Mouse (Mus musculus): ENCODE data around the gene Gm20388. TPM values are rescaled to one million over a fixed set of nuclear protein-coding genes. Genes with fewer than 3 reads are reported as not detected.

Gm20388 gene
- polyA plus RNA-seq, 1 experiment from 2014 or later = 7.4 TPM

- Histone ChIP-seq H3K4me3 (replicated peaks; ENCODE audit: low read length) (no peak overlapping the region), H3K9ac (ENCODE audit: low read length) (no peak overlapping the region), H3K9me3 (replicated peaks; ENCODE audit: control insufficient read depth, low read length) (peaks cover 2% of the 10 kb centered on the region; the same call in 1 of the 2 replicates), H3K4me1 (ENCODE audit: control insufficient read depth, insufficient read depth, low read length) (no peaks in the 10 kb centered on the region; the same call in 1 of the 2 replicates), H3K27me3 (ENCODE audit: control insufficient read depth, insufficient read depth, low read length) (peaks cover 66% of the 10 kb centered on the region), H3K27ac (ENCODE audit: low read length) (no peak overlapping the region), H3K4me2 (ENCODE audit: low read depth, low read length) (no peak overlapping the region), H3K36me3 (ENCODE audit: control insufficient read depth, insufficient read depth, low read length) (no peaks in the 10 kb centered on the region)
- 60% methylated on average over 4 of the region's 4 CpGs for WGBS
- no peak for ATAC-seq (ENCODE audit: insufficient read depth, low FRiP score)
Observed at GRCm38 (mm10) chr8:121732334-121732665, 1821.7 kb downstream of the Gm20388 start.

DNA sequence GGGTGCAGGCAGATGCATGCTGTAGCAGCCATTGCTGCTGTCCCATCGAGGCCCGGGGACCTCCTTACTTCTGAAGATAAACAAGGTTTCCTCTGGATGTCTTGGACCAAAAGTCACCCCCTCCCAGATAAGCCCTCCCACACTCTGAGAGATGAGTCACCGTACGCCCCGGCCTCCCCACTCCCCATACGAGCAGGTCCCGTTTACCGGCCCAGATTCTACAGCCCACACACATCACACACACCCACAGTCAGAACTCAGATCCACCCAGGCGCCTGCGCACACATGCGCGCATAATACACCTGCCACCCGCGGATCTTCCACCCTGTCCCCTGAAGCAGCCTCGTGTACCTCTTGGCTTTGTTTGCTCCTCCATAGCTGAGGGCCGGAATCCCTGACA is 1823.6 kb downstream of the Gm20388 start:
- Histone ChIP-seq H3K9ac (ENCODE audit: low read length) (no peak overlapping the region), H3K27me3 (ENCODE audit: control insufficient read depth, insufficient read depth, low read length) (peaks cover 47% of the 10 kb centered on the region), H3K4me1 (ENCODE audit: control insufficient read depth, insufficient read depth, low read length) (no peaks in the 10 kb centered on the region; the same call in 1 of the 2 replicates), H3K4me2 (ENCODE audit: low read depth, low read length) (no peak overlapping the region), H3K4me3 (replicated peaks; ENCODE audit: low read length) (no peak overlapping the region), H3K27ac (ENCODE audit: low read length) (no peak overlapping the region), H3K9me3 (replicated peaks; ENCODE audit: control insufficient read depth, low read length) (no peaks in the 10 kb centered on the region), H3K36me3 (ENCODE audit: control insufficient read depth, insufficient read depth, low read length) (no peaks in the 10 kb centered on the region)
- 78% methylated on average over 16 of the region's 16 CpGs for WGBS
- no peak for ATAC-seq (ENCODE audit: insufficient read depth, low FRiP score)

- no peaks in the 10 kb centered on the region for H3K4me1 ChIP-seq (ENCODE audit: control insufficient read depth, insufficient read depth, low read length)
- H3K36me3 ChIP-seq (ENCODE audit: control insufficient read depth, insufficient read depth, low read length) = no peaks in the 10 kb centered on the region
- ATAC-seq (ENCODE audit: insufficient read depth, low FRiP score) = no peak
- no peak overlapping the region for H3K4me3 ChIP-seq (replicated peaks; ENCODE audit: low read length)
- no peak overlapping the region for H3K4me2 ChIP-seq (ENCODE audit: low read depth, low read length)
- H3K9me3 ChIP-seq (replicated peaks; ENCODE audit: control insufficient read depth, low read length) = no peaks in the 10 kb centered on the region
- H3K9ac ChIP-seq (ENCODE audit: low read length) = no peak overlapping the region
- H3K27ac ChIP-seq (ENCODE audit: low read length) = no peak overlapping the region
- 12% methylated on average over 7 of the region's 7 CpGs for WGBS
- H3K27me3 ChIP-seq (ENCODE audit: control insufficient read depth, insufficient read depth, low read length) = peaks cover 27% of the 10 kb centered on the region
Observed at GRCm38 (mm10) chr8:121736236-121736635, 1825.6 kb downstream of the Gm20388 start.

DNA sequence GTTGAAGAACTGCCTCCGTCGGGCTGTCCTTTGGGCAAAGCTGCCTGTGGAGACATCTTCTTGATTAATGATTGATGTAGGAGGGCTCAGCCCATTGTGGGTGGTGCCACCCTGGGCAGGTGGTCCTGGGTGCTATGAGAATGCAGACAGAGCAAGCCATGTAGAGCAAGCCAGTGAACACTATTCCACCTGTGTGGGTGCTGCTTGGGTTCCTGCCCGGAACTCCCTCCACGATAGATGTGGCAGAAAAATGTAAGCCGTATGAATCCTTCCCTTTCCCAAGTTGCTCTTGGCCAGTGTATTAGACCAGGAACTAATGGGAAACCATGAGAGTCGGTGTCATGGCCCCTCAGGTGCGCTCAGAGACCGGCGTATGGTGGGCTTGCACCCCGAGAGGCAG is 1830.1 kb downstream of the Gm20388 start:
- no peak overlapping the region for H3K4me3 ChIP-seq (replicated peaks; ENCODE audit: low read length)
- no peak overlapping the region for H3K4me2 ChIP-seq (ENCODE audit: low read depth, low read length)
- H3K9ac ChIP-seq (ENCODE audit: low read length) = no peak overlapping the region
- no peaks in the 10 kb centered on the region for H3K4me1 ChIP-seq (ENCODE audit: control insufficient read depth, insufficient read depth, low read length)
- ATAC-seq (ENCODE audit: insufficient read depth, low FRiP score) = no peak
- H3K27me3 ChIP-seq (ENCODE audit: control insufficient read depth, insufficient read depth, low read length) = no peaks in the 10 kb centered on the region; the same call in 1 of the 2 replicates
- no peaks in the 10 kb centered on the region for H3K9me3 ChIP-seq (replicated peaks; ENCODE audit: control insufficient read depth, low read length)
- 82% methylated on average over 10 of the region's 10 CpGs for WGBS
- no peaks in the 10 kb centered on the region for H3K36me3 ChIP-seq (ENCODE audit: control insufficient read depth, insufficient read depth, low read length)
- H3K27ac ChIP-seq (ENCODE audit: low read length) = no peak overlapping the region

GRCm38 (mm10) chr8:121749501-121749900 is 1838.9 kb downstream of the Gm20388 start:
- Histone ChIP-seq H3K9me3 (replicated peaks; ENCODE audit: control insufficient read depth, low read length) (peaks cover 6% of the 10 kb centered on the region), H3K27me3 (ENCODE audit: control insufficient read depth, insufficient read depth, low read length) (peaks cover 3% of the 10 kb centered on the region; the same call in 1 of the 2 replicates), H3K36me3 (ENCODE audit: control insufficient read depth, insufficient read depth, low read length) (no peaks in the 10 kb centered on the region), H3K4me1 (ENCODE audit: control insufficient read depth, insufficient read depth, low read length) (no peaks in the 10 kb centered on the region), H3K27ac (ENCODE audit: low read length) (no peak overlapping the region), H3K4me3 (replicated peaks; ENCODE audit: low read length) (no peak overlapping the region), H3K9ac (ENCODE audit: low read length) (no peak overlapping the region), H3K4me2 (ENCODE audit: low read depth, low read length) (no peak overlapping the region)
- ATAC-seq (ENCODE audit: insufficient read depth, low FRiP score) = no peak
- WGBS = 82% methylated on average over 9 of the region's 9 CpGs

GRCm38 (mm10) chr8:121750512-121750911 is 1839.9 kb downstream of the Gm20388 start:
- Histone ChIP-seq H3K27me3 (ENCODE audit: control insufficient read depth, insufficient read depth, low read length) (peaks cover 3% of the 10 kb centered on the region; the same call in 1 of the 2 replicates), H3K9me3 (replicated peaks; ENCODE audit: control insufficient read depth, low read length) (peaks cover 6% of the 10 kb centered on the region), H3K4me1 (ENCODE audit: control insufficient read depth, insufficient read depth, low read length) (no peaks in the 10 kb centered on the region), H3K4me2 (ENCODE audit: low read depth, low read length) (no peak overlapping the region), H3K9ac (ENCODE audit: low read length) (no peak overlapping the region), H3K36me3 (ENCODE audit: control insufficient read depth, insufficient read depth, low read length) (no peaks in the 10 kb centered on the region), H3K27ac (ENCODE audit: low read length) (no peak overlapping the region), H3K4me3 (replicated peaks; ENCODE audit: low read length) (no peak overlapping the region)
- ATAC-seq (ENCODE audit: insufficient read depth, low FRiP score) = no peak
- 27% methylated on average over 3 of the region's 3 CpGs for WGBS

- H3K4me2 ChIP-seq (ENCODE audit: low read depth, low read length) = no peak overlapping the region
- 24% methylated on average over 3 of the region's 3 CpGs for WGBS
- no peak overlapping the region for H3K4me3 ChIP-seq (replicated peaks; ENCODE audit: low read length)
- no peaks in the 10 kb centered on the region for H3K4me1 ChIP-seq (ENCODE audit: control insufficient read depth, insufficient read depth, low read length)
- ATAC-seq (ENCODE audit: insufficient read depth, low FRiP score) = no peak
- H3K27ac ChIP-seq (ENCODE audit: low read length) = no peak overlapping the region
- peaks cover 6% of the 10 kb centered on the region for H3K9me3 ChIP-seq (replicated peaks; ENCODE audit: control insufficient read depth, low read length)
- peaks cover 3% of the 10 kb centered on the region; the same call in 1 of the 2 replicates for H3K27me3 ChIP-seq (ENCODE audit: control insufficient read depth, insufficient read depth, low read length)
- H3K36me3 ChIP-seq (ENCODE audit: control insufficient read depth, insufficient read depth, low read length) = no peaks in the 10 kb centered on the region
- no peak overlapping the region for H3K9ac ChIP-seq (ENCODE audit: low read length)
Observed at GRCm38 (mm10) chr8:121751407-121751806, 1840.8 kb downstream of the Gm20388 start.

DNA sequence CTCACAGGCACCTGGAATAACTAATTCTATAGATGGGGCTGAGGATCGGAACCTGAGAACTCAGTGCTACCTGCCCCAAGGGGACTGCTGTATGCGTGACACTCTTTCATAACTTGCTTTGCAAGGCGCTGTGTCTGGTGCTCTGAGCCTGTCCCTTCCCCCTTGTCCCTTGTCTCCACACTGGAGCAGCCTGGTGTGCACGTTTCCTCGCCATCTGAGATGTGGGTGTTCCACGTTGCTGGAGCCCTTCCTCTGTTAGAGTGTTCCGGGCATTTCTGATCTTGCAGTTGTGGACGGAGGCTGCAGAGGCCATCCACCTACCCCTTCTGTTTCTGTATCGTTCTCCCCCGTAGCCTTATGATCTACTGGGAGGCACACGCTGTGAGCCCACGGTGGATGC is 1847.8 kb downstream of the Gm20388 start:
- 67% methylated on average over 12 of the region's 12 CpGs for WGBS
- no peak overlapping the region for H3K9ac ChIP-seq (ENCODE audit: low read length)

DNA sequence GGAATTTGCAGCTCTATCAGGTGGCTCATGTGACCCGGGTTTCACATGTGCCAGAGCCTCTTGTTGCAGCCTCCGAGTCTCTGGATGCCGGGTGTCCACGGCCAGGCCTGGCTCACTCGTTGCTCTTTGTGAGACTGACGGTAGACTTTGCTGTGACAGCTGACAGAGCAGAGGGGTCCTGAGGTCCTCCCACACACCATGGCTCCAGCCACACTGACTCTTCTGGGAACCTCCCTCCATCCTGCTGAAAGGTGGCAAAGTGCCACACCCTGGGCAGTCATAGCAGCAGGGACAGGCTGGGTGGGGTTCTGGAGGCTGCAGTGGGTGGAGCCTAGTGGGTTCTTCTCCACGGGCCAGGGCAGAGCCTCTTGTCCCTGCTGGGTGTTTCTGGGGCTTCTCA is 1849.8 kb downstream of the Gm20388 start:
- Histone ChIP-seq H3K4me3 (replicated peaks; ENCODE audit: low read length) (no peak overlapping the region), H3K4me2 (ENCODE audit: low read depth, low read length) (no peak overlapping the region), H3K36me3 (ENCODE audit: control insufficient read depth, insufficient read depth, low read length) (no peaks in the 10 kb centered on the region), H3K27ac (ENCODE audit: low read length) (no peak overlapping the region), H3K4me1 (ENCODE audit: control insufficient read depth, insufficient read depth, low read length) (no peaks in the 10 kb centered on the region), H3K9me3 (replicated peaks; ENCODE audit: control insufficient read depth, low read length) (no peaks in the 10 kb centered on the region), H3K9ac (ENCODE audit: low read length) (no peak overlapping the region), H3K27me3 (ENCODE audit: control insufficient read depth, insufficient read depth, low read length) (no peaks in the 10 kb centered on the region)
- no peak for ATAC-seq (ENCODE audit: insufficient read depth, low FRiP score)
- 59% methylated on average over 7 of the region's 7 CpGs for WGBS

More for the DNA sequence above, 1847.8 kb downstream of the Gm20388 start:
- H3K27ac ChIP-seq (ENCODE audit: low read length) = no peak overlapping the region
- H3K4me2 ChIP-seq (ENCODE audit: low read depth, low read length) = no peak overlapping the region
- no peak for ATAC-seq (ENCODE audit: insufficient read depth, low FRiP score)
- H3K9me3 ChIP-seq (replicated peaks; ENCODE audit: control insufficient read depth, low read length) = no peaks in the 10 kb centered on the region
- H3K4me3 ChIP-seq (replicated peaks; ENCODE audit: low read length) = no peak overlapping the region
- H3K27me3 ChIP-seq (ENCODE audit: control insufficient read depth, insufficient read depth, low read length) = peaks cover 3% of the 10 kb centered on the region; the same call in 1 of the 2 replicates
- H3K4me1 ChIP-seq (ENCODE audit: control insufficient read depth, insufficient read depth, low read length) = no peaks in the 10 kb centered on the region
- H3K36me3 ChIP-seq (ENCODE audit: control insufficient read depth, insufficient read depth, low read length) = no peaks in the 10 kb centered on the region

DNA sequence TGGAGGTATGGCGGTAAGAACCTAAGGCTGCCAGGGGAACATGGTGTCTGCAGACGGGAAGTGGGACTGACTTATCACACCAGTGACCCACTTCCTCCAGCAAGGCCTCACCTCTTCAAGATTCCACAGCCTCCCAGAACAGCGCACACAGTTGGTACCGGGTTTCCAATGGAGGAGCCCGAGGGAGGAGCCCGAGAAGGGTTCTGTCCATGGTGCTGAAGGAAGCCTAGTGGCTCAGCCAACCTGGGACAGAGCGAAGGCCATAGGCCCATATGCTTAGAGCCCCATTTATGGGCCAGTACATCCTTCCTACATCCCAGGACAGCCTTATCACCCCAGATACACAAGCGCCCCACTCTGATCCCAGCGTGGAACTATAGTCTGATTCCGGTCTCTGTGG is 1850.8 kb downstream of the Gm20388 start:
- ATAC-seq (ENCODE audit: insufficient read depth, low FRiP score) = no peak
- Histone ChIP-seq H3K27ac (ENCODE audit: low read length) (no peak overlapping the region), H3K27me3 (ENCODE audit: control insufficient read depth, insufficient read depth, low read length) (no peaks in the 10 kb centered on the region), H3K4me3 (replicated peaks; ENCODE audit: low read length) (no peak overlapping the region), H3K36me3 (ENCODE audit: control insufficient read depth, insufficient read depth, low read length) (no peaks in the 10 kb centered on the region), H3K4me2 (ENCODE audit: low read depth, low read length) (no peak overlapping the region), H3K4me1 (ENCODE audit: control insufficient read depth, insufficient read depth, low read length) (no peaks in the 10 kb centered on the region), H3K9me3 (replicated peaks; ENCODE audit: control insufficient read depth, low read length) (no peaks in the 10 kb centered on the region), H3K9ac (ENCODE audit: low read length) (no peak overlapping the region)
- WGBS = 26% methylated on average over 10 of the region's 10 CpGs
